Mouse (Mus musculus) stomach, postnatal 0 days (tissue): ENCODE measurements around the gene Npw.

Source experiments
- CTCF ChIP-seq: IDR thresholded peaks from 2 replicates; pipeline ENCODE4 v1.5.1; 2016; ENCODE audit warnings: antibody characterized with exemption, low read depth, mild to moderate bottlenecking, moderate library complexity
- EP300 ChIP-seq: optimal IDR thresholded peaks from 2 replicates; pipeline ENCODE3; 2016; ENCODE audit warnings: antibody characterized with exemption

GRCm38 (mm10) chr17:24641944-24642343 is 16.3 kb downstream of the Npw start:
- TF ChIP-seq CTCF (no peak), EP300 (no peak)
